Mouse (Mus musculus) subcutaneous adipose tissue, adult 2 months (tissue): ENCODE measurements around the gene Art1. TPM values are rescaled to one million over a fixed set of nuclear protein-coding genes. Genes with fewer than 3 reads are reported as not detected.

ENCODE experiments used
- polyA plus RNA-seq: library from polyadenylated mRNA; depleted of rRNA; stranded (reverse); fragments of >200 nt; gene quantifications from 2 replicates; pipeline ENCODE4 v1.2.3, GENCODE M21; 2012; ENCODE audit warnings: low replicate concordance; rRNA removed

The Art1 gene
- polyA plus RNA-seq: 0.32 TPM in 1 of 2 replicates, not detected in the other

GRCm38 (mm10) chr7:102101487-102101886, at the start of gene Art1:
TSS of gene Art1 (plus strand) at chr7:102101743.

GRCm38 (mm10) chr7:102065046-102065891, 36.3 kb upstream of the Art1 start, which contains the start of the genes Rnf121, Xndc1 and Xntrpc:
TSS of gene Rnf121 (minus strand) at chr7:102065469.
TSS of gene Xndc1 (plus strand) at chr7:102065511.
TSS of gene Xntrpc (plus strand) at chr7:102065713.

GRCm38 (mm10) chr7:102082816-102083215, 18.7 kb upstream of the Art1 start, which contains the start of gene Trpc2:
TSS of gene Trpc2 (plus strand) at chr7:102083116.

GRCm38 (mm10) chr7:102109171-102109570, 7.6 kb downstream of the Art1 start, which contains the start of gene Art5:
TSS of gene Art5 (minus strand) at chr7:102109489.

GRCm38 (mm10) chr7:102116579-102117331, 15.2 kb downstream of the Art1 start, which contains the start of gene Chrna10:
TSS of gene Chrna10 (minus strand) at chr7:102116828.

Other genes with a start within 250 kb of the Art1 start
- gene Folr2, start 244.5 kb upstream of the Art1 start, polyA plus RNA-seq: 103 and 151 TPM in 2 replicates
- gene Anapc15, start 238.0 kb upstream of the Art1 start, polyA plus RNA-seq: 56.2 and 63.2 TPM in 2 replicates
- 1.2 and 3.9 TPM in 2 replicates for gene Folr1, start 231.0 kb upstream of the Art1 start, polyA plus RNA-seq
- gene Lamtor1, start 195.8 kb upstream of the Art1 start, polyA plus RNA-seq: 304 and 439 TPM in 2 replicates
- 0.46 and 2.9 TPM in 2 replicates for gene Tomt, start 195.4 kb upstream of the Art1 start, polyA plus RNA-seq
- 21.2 and 32.2 TPM in 2 replicates for gene Lrrc51, start 167.8 kb upstream of the Art1 start, polyA plus RNA-seq
- 76.3 and 105 TPM in 2 replicates for gene Numa1, start 167.6 kb upstream of the Art1 start, polyA plus RNA-seq
- 15.3 and 21.4 TPM in 2 replicates for gene Il18bp, start 83.1 kb upstream of the Art1 start, polyA plus RNA-seq
- 40.8 and 63.7 TPM in 2 replicates for gene Rnf121, start 36.3 kb upstream of the Art1 start, polyA plus RNA-seq
- 17.6 and 38.4 TPM in 2 replicates for gene Xndc1, start 36.2 kb upstream of the Art1 start, polyA plus RNA-seq
- 2.3 and 5.2 TPM in 2 replicates for gene Xntrpc, start 36.0 kb upstream of the Art1 start, polyA plus RNA-seq
- gene Trpc2, start 18.6 kb upstream of the Art1 start, polyA plus RNA-seq: 0.62 TPM in 1 of 2 replicates, not detected in the other
- gene Art5, start 7.7 kb downstream of the Art1 start, polyA plus RNA-seq: 0.53 and 0.95 TPM in 2 replicates
- gene Chrna10, start 15.1 kb downstream of the Art1 start, polyA plus RNA-seq: 0.09 TPM in 1 of 2 replicates, not detected in the other
- 14.6 and 24.5 TPM in 2 replicates for gene Nup98, start 108.4 kb downstream of the Art1 start, polyA plus RNA-seq
- 82.8 and 130 TPM in 2 replicates for gene Pgap2, start 108.5 kb downstream of the Art1 start, polyA plus RNA-seq
- 80.6 and 108 TPM in 2 replicates for gene Rhog, start 154.3 kb downstream of the Art1 start, polyA plus RNA-seq
- gene Stim1, start 166.1 kb downstream of the Art1 start, polyA plus RNA-seq: 62.2 and 89.1 TPM in 2 replicates